In the genomic region with DNA sequence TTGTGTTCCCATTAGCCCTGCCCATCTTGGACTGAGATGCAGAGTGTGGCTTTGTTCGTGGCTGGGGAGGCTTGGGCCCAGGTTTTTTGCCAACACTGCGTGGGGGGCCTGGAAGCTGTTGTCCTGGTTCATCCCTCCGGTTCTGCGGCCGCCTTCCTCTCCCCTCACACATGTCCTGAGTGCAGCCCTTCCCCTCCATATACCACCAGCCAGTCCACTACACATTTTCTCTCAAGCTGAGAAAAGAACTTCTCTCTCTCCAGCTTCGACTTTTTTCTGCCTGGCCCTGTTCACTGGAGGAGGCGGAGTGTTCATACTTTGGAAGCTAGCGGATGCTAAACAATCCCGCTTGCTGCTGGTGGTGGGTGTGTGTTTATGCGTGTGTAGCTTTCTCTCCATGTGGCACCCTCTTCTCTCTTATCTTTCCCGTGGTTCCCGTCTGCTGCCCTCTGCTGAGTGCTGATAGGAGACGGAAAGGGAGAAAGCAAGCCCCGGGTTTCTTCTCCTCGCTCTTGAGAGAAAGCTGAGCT, we compare ENCODE assay signal across 8 mouse cellular contexts. TPM values are rescaled to one million over a fixed set of nuclear protein-coding genes. Genes with fewer than 3 reads are reported as not detected.
DNase-seq lines count a peak whose midpoint lies in the region; ATAC-seq and TF ChIP-seq lines count a peak whose summit lies in the region.

No protein-coding gene starts in this region.

- H3K27ac ChIP-seq in heart, embryonic 10.5 days, result peak overlapping the region; percentile 77
- H3K27ac ChIP-seq in forebrain, embryonic 12.5 days, result 0 out of 2 replicates have a peak overlapping the region, but pooled peaks have one; percentile 19

- WGBS in heart, embryonic 10.5 days, result 22% methylated on average over 15 of the region's 15 CpGs
- 46% methylated on average over 15 of the region's 15 CpGs for WGBS in forebrain, embryonic 12.5 days

- 0 out of 2 replicates have a peak, but pooled peaks cover 4% of the 10 kb centered on the region for H3K36me3 ChIP-seq in heart, embryonic 10.5 days
- H3K36me3 ChIP-seq in G1E (replicated peaks), result peaks cover 75% of the 10 kb centered on the region
- no peaks in the 10 kb centered on the region for H3K36me3 ChIP-seq in forebrain, embryonic 12.5 days (replicated peaks)

- H3K4me1 ChIP-seq in heart, embryonic 10.5 days, result peaks cover 87% of the 10 kb centered on the region
- H3K4me1 ChIP-seq in G1E (ENCODE audit: insufficient read depth, low read depth, low read length), result peaks cover 100% of the 10 kb centered on the region
- peaks cover 62% of the 10 kb centered on the region for H3K4me1 ChIP-seq in forebrain, embryonic 12.5 days

- H3K4me2 ChIP-seq in forebrain, embryonic 12.5 days, result no peak overlapping the region

- no peak for TF ChIP-seq CTCF in G1E (IDR thresholded peaks at IDR 0.05; ENCODE audit: low read depth, low read length)

- peaks cover 14% of the 10 kb centered on the region; the same call in 1 of the 2 replicates for H3K27me3 ChIP-seq in heart, embryonic 10.5 days (ENCODE audit: insufficient read depth, poor library complexity, severe bottlenecking)
- H3K27me3 ChIP-seq in G1E (ENCODE audit: insufficient read depth, low read length), result no peaks in the 10 kb centered on the region
- H3K27me3 ChIP-seq in forebrain, embryonic 12.5 days, result peaks cover 16% of the 10 kb centered on the region

- DNase-seq in heart, embryonic 10.5 days (ENCODE audit: low spot score), result peak; percentile 90
- DNase-seq in heart, adult 18-20 months, result no peak
- DNase-seq in G1E (ENCODE audit: low spot score), result peak; percentile 79
- DNase-seq in layer of hippocampus, adult 8-10 months (ENCODE audit: low spot score in 2 of 2), result peak; percentile 63 to 68
- peak; percentile 27 to 41 for DNase-seq in lung, postnatal 4 days
- peak; percentile 64 for DNase-seq in yolk sac, embryonic 10.5 days (ENCODE audit: low spot score)
- no peak for DNase-seq in embryo, embryonic 9.5 days (ENCODE audit: extremely low spot score)

- peak; percentile 47 for ATAC-seq in G1E (ENCODE audit: extremely low read depth, insufficient number of reproducible peaks, low FRiP score, poor library complexity, severe bottlenecking)
- ATAC-seq in forebrain, embryonic 12.5 days (ENCODE audit: low FRiP score), result no peak

- H3K9ac ChIP-seq in forebrain, embryonic 12.5 days, result no peak overlapping the region

- peak overlapping the region; percentile 35 for H3K4me3 ChIP-seq in heart, embryonic 10.5 days
- H3K4me3 ChIP-seq in G1E (ENCODE audit: low read depth, low read length), result peak overlapping the region; percentile 67; the same call in 1 of the 2 replicates
- no peak overlapping the region for H3K4me3 ChIP-seq in forebrain, embryonic 12.5 days (replicated peaks)

- no peaks in the 10 kb centered on the region for H3K9me3 ChIP-seq in heart, embryonic 10.5 days
- no peaks in the 10 kb centered on the region for H3K9me3 ChIP-seq in G1E (replicated peaks)
- no peaks in the 10 kb centered on the region for H3K9me3 ChIP-seq in forebrain, embryonic 12.5 days

RNA-seq across cellular contexts. Expression of a gene that starts 6.1 kb away (rescaled TPM):
- 16.6 and 20.7 TPM in 2 replicates for polyA plus RNA-seq in heart, embryonic 10.5 days (2016; fragmentation: Nextera tagmentation; extraction: Ambion mirVana)
- total RNA-seq in heart, adult 18-20 months (2021), result 1 to 10 TPM; 7.2 to 8.0 TPM
- total RNA-seq in G1E (2014; fragmentation: Nextera tagmentation), result 18.5 and 41.2 TPM in 2 replicates
- total RNA-seq in G1E (2017), result 17.5 and 18.2 TPM in 2 replicates
- polyA plus RNA-seq in G1E (2012), result 21.4 and 22.5 TPM in 2 replicates
- polyA plus RNA-seq in forebrain, embryonic 12.5 days (2016; fragmentation: Nextera tagmentation; extraction: Ambion mirVana), result 16.8 and 18.7 TPM in 2 replicates
- 10 to 100 TPM in 1 of 4 experiments, 1 to 10 TPM in 3; 6.2 to 10.1 (median 7.3) TPM for total RNA-seq in layer of hippocampus, adult 8-10 months (2022)

Comparison
In these comparisons a context has a peak if more than half of its experiments do, and no peak if none do; other contexts are left out.
1. DNase-seq: peak in heart, embryonic 10.5 days (single experiment), G1E (single experiment), layer of hippocampus, adult 8-10 months (2 of 2), lung, postnatal 4 days (2 of 2) and yolk sac, embryonic 10.5 days (single experiment); none in heart, adult 18-20 months (0 of 2) and embryo, embryonic 9.5 days (single experiment).